Mouse (Mus musculus) Patski (cell line): ENCODE measurements at regions not wholly inside any gene's neighbourhood (a gene's known extent, or its start where the extent isn't known, plus 50 kb on each side); places are given as distances from the start of the nearest gene placed in this dataset.
A peak's percentile ranks its signal among the peaks of the same experiment; 100 is the strongest.

ENCODE experiments used
- ATAC-seq: fragments of 100-300 bp; one replicate; pipeline ENCODE4 v1.8.0; 2021
- CTCF ChIA-PET: fragments of 350-600 bp; sonication (Branson Sonifier 250); formaldehyde crosslinking; loops from one replicate; lab custom pipeline; 2022; ENCODE audit warnings: inconsistent platforms; lab: Charles Lee
- POLR2A ChIA-PET: fragments of 350-600 bp; sonication (Branson Sonifier 250); formaldehyde crosslinking; loops from one replicate; lab custom pipeline; 2022; ENCODE audit warnings: antibody characterized with exemption, inconsistent platforms; lab: Charles Lee
- DNase-seq: peaks from one replicate; pipeline ENCODE4 v3.0.0-alpha.2; 2011; ENCODE audit warnings: low read depth, low spot score
- H3K27me3 ChIP-seq: fragments of 371-371 bp; one replicate; pipeline ENCODE4 v1.5.1; 2021
- CTCF ChIP-seq: fragments of 100-300 bp; IDR thresholded peaks from one replicate; pipeline ENCODE4 v1.5.1; 2021
- in situ Hi-C: fragments of 300-500 bp; cut with MboI; formaldehyde crosslinking; loops from 3 replicates; pipeline ENCODE4 v1.11.1; 2018; ENCODE audit warnings: low pct_unique_long_range_greater_than_20kb, mixed read lengths

DNA sequence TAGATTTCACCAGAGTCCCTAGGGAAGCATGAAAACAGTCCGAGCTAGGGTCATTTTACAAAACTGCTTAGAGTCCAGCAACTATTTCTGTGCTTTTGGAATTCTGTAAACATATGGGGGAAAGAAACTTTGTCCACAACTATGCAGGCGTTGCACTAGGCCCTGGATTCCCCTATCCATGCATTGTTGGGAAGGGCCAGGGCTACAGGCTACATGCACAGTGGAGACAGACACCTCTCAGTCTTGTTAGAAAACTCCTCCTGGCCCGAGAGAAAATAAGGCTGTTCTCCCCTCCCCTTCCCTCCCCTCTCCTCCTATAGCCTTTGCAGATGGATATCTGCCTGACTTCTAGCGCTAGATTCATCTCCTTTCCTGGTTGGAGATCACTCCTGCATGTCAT, 113.9 kb upstream of the Bmp2 start:
- in situ Hi-C loops: no loop called here
- no peak for ATAC-seq
- POLR2A ChIA-PET: no interaction called here
- no peaks in the 10 kb centered on the region for H3K27me3 ChIP-seq
- CTCF ChIA-PET: interaction anchor here (1.3 to 1.4 kb wide), 3 partner anchors 9 to 53 kb away, joined by 3 to 4 read pairs (median 3); no protein-coding TSS in a partner anchor
- DNase-seq: no peak
- TF ChIP-seq CTCF: no peak

DNA sequence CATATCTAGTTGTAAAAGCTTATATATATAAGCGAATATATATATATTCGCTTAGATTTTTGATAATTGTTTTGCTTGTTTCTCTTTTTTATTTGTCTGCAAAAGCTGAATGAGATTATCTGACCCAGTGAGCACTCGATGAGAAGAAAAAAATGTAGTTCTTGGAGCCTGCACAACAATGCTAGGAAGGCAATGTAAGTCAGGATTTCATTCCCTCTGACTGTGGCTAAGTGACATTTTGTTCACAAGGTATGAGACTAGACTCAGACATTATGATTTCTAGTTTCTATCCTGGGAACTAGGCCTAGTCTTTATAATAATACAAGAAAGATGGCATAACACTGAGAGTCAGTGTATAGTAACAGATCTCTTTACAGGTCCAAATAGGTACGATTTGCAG, 108.9 kb upstream of the Bmp2 start:
- TF ChIP-seq CTCF: no peak
- in situ Hi-C loops: no loop called here
- DNase-seq (no peak), ATAC-seq (peak; percentile 65)
- POLR2A ChIA-PET: no interaction called here
- CTCF ChIA-PET: no interaction called here
- no peaks in the 10 kb centered on the region for H3K27me3 ChIP-seq

DNA sequence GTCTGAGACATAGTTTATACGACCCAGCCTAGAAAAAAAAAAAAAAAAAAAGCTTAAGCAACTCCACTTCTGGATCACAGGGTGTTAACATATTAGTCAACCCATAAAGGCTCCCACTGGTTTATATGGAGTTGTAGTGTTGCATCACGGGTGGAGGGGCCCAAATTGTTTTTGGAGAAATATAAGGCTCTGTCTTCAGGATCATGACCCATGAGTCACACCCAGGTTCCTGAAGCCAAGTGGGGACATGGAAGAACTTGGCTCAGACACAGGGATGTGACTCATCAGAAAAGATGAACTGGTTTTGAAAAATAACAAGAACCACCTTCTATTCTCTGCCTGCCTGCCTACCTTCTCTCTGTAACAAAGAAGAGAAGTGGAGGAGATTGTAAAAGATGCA, 108.5 kb upstream of the Bmp2 start:
- peak; percentile 86 for ATAC-seq
- in situ Hi-C loops: no loop called here
- TF ChIP-seq CTCF: no peak
- ChIA-PET POLR2A (no interaction called here), CTCF (no interaction called here)
- no peaks in the 10 kb centered on the region for H3K27me3 ChIP-seq
- peak; percentile 66 for DNase-seq

GRCm38 (mm10) chr2:133452947-133453346, 99.0 kb upstream of the Bmp2 start:
- in situ Hi-C loops: no loop called here
- POLR2A ChIA-PET: no interaction called here
- ATAC-seq: no peak

GRCm38 (mm10) chr2:133455484-133456170, 96.3 kb upstream of the Bmp2 start:
- no peak for DNase-seq
- in situ Hi-C loops: no loop called here
- CTCF ChIA-PET: interaction anchor here (2.9 kb wide), 1 partner anchor 9 kb away, joined by 14 read pairs; no protein-coding TSS in a partner anchor
- no peaks in the 10 kb centered on the region for H3K27me3 ChIP-seq
- POLR2A ChIA-PET: interaction anchor here (0.7 kb wide), 1 partner anchor 56 kb away, joined by 3 read pairs; no protein-coding TSS in a partner anchor
- no peak for TF ChIP-seq CTCF
- ATAC-seq: no peak

More at GRCm38 (mm10) chr2:133452947-133453346, 99.0 kb upstream of the Bmp2 start:
- TF ChIP-seq CTCF: no peak
- no peaks in the 10 kb centered on the region for H3K27me3 ChIP-seq
- CTCF ChIA-PET: interaction anchor here (1.5 kb wide), 1 partner anchor 18 kb away, joined by 3 read pairs; no protein-coding TSS in a partner anchor
- DNase-seq: no peak

GRCm38 (mm10) chr2:133456785-133457184, 95.2 kb upstream of the Bmp2 start:
- DNase-seq (no peak), ATAC-seq (no peak)
- no peak for TF ChIP-seq CTCF
- ChIA-PET POLR2A (no interaction called here), CTCF (interaction anchor here (1.7 to 2.9 kb wide), 2 partner anchors 10 to 90 kb away, joined by 5 to 14 read pairs; no protein-coding TSS in a partner anchor)
- in situ Hi-C loops: no loop called here
- no peaks in the 10 kb centered on the region for H3K27me3 ChIP-seq

- H3K27me3 ChIP-seq: no peaks in the 10 kb centered on the region
- no peak for ATAC-seq
- in situ Hi-C loops: no loop called here
- no peak for DNase-seq
- ChIA-PET POLR2A (interaction anchor here (0.6 kb wide), 1 partner anchor 1134 kb away, joined by 3 read pairs; no protein-coding TSS in a partner anchor), CTCF (interaction anchor here (1.7 kb wide), 1 partner anchor 88 kb away, joined by 5 read pairs; no protein-coding TSS in a partner anchor)
- TF ChIP-seq CTCF: no peak
These were observed 93.2 kb upstream of the Bmp2 start for GRCm38 (mm10) chr2:133458735-133459134.

DNA sequence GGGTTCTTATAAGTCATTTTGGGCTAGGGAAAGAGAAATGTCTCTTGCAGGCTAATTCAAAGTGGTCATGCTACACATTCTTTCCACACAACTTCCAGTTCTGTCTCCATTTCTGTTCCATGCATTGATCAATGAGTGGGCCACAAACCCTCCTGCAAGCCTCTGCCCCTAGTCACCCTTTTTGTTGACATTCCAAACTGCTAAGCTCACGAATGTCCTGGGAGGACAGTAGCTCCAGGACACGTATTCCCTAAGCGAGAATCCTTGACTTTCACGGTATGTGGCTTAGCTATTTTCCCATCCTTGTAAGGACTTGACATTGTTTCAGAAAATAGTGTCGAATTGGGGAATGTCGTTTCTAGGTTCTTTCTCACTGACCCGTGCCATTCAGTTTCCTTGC, 91.1 kb upstream of the Bmp2 start:
- ATAC-seq (peak; percentile 98), DNase-seq (no peak)
- POLR2A ChIA-PET: no interaction called here
- no peak for TF ChIP-seq CTCF
- in situ Hi-C loops: no loop called here
- CTCF ChIA-PET: interaction anchor here (1.0 to 2.2 kb wide), 3 partner anchors 11 to 37 kb away, joined by 3 to 7 read pairs (median 4); no protein-coding TSS in a partner anchor
- no peaks in the 10 kb centered on the region for H3K27me3 ChIP-seq

DNA sequence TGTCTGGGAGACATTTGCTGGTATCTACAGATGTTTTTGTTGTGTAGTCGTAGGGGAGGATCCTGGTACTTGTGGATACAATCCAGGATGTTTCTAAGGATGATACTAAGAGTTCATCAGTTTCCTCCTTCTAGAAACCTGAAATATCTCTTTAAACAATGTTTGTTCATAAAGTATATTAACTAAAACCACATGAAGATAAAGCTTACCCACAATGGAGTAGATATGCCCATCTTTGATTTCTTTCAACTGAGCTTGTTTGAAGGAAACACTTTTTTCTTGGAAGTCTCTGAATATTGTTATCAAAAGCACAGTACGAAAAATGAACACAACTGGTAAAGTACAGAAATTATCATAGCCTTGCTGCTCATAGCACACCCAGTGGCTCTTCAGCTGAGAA, 89.6 kb upstream of the Bmp2 start:
- ATAC-seq (no peak), DNase-seq (no peak)
- in situ Hi-C loops: no loop called here
- ChIA-PET CTCF (interaction anchor here (0.9 to 2.2 kb wide), 2 partner anchors 32 to 36 kb away, joined by 3 to 7 read pairs; no protein-coding TSS in a partner anchor), POLR2A (no interaction called here)
- no peaks in the 10 kb centered on the region for H3K27me3 ChIP-seq
- TF ChIP-seq CTCF: no peak

- DNase-seq: no peak
- ChIA-PET CTCF (interaction anchor here (0.9 to 1.6 kb wide), 5 partner anchors 9 to 30 kb away, joined by 3 to 6 read pairs (median 4); no protein-coding TSS in a partner anchor), POLR2A (no interaction called here)
- in situ Hi-C loops: no loop called here
- peak; percentile 67 for ATAC-seq
- no peaks in the 10 kb centered on the region for H3K27me3 ChIP-seq
- TF ChIP-seq CTCF: no peak
These were observed 84.5 kb upstream of the Bmp2 start for GRCm38 (mm10) chr2:133467170-133468168.
